Mouse (Mus musculus): ENCODE measurements around the gene Ano5.

The Ano5 gene

DNA sequence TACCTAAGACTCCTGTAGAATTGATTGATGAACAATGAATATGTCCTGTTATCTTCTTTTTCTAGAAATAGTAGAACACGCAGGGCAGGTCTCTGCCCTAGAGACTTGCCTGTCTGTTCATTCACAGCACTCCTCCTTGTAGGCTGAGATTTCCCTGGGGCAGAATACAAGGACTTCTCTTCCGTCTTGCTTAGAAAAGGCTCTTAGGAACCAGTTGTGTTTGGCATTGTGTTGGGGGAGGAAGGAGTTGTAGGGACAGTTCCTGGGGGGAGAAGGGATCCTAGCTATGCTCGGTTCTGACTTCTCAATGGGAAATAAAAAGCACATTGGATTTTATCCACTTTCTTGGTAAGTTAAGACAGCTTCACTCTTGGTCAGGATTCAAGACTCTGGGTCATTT is 118.4 kb downstream of the Ano5 start:
- DNase-seq (ENCODE audit: low spot score in 2 of 2) = no peak

DNA sequence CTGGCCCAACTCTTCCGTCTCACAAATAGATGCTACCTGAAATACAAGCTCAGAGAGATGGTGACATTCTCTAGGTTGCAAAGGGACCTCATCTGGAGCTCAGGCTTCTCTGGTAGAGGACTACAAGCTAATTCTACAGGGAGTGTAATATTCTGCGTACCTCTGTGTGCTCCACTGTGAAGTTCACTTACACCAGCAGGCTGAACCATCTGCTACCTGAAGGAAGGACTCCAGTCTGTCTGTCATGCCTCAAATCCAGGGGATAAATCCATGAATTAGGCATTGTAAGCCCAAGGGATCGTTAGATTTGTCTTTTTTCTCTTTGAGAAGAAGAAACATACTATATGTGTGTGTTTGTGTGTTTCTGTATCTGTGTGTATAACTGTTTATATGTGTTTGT is 120.3 kb downstream of the Ano5 start:
- DNase-seq (ENCODE audit: low spot score in 2 of 2) = no peak

DNA sequence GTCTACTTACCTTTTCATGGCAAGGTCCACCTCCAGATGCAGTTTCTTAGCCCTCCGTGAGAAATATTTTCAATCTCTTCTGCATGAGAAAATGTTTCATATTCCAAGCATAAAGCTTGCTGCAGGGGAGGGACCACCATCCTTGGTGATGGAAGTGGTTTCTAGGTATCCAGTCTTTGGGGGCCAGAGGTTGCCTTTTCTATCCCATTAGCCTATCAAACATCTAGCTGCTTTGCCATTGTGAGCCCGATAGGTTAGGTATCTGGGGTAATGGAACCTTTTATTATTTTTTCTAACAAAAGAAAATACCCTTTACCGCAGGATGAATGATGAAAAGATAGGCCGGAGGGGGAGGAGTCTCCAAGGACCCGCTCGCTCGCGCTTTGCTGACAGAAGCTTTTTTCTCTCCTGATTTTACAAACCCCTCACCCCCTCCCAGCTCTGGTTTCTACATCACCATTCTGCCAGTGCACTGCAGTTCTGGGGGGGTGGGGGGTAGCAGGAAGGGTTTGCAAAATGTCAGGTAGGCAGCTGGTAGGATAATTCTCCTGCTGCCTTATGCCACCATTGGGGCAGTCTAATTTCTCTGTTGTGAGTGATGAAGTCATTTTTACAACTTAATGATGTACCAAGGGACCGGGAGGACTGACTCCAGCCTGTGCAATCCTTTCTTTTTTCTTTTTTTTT is 121.9 kb downstream of the Ano5 start:
- no peak for DNase-seq (ENCODE audit: low spot score in 2 of 2)

DNA sequence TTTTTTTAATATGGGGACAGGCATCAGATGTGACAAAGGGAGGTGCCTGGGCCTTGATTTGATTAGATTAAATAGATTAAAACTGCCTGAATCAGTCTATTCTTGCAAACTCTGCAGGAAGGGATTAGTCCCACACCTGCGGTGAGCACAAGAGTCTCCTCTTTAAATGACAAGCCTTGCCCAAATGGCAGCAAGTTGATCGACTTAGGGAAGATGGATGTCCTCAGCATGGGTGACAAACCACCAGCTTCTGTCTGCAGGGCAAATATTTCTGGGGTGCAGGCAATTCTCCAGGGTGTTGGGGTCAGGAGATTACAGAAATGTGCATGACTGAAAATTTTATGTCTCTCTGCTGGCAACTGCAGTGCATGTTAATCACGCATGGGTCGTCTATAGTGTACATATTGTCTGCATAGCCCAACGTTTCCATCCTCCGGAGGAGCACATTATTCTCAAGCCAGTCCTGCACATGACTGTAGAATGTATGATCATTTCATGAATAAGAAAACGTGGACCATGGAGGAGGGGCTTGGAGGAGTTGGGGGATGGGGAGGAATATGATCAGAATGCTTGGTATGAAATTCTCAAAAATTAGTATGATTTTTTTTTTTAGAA is 122.5 kb downstream of the Ano5 start:
- no peak for DNase-seq (ENCODE audit: low spot score in 2 of 2)
